Mouse (Mus musculus) cerebellum, adult 2 months (tissue): ENCODE measurements at regions not wholly inside any gene's neighbourhood (a gene's known extent, or its start where the extent isn't known, plus 50 kb on each side); places are given as distances from the start of the nearest gene placed in this dataset.

ENCODE experiments used
- DNase-seq, 2 experiments: peaks; one replicate each; pipeline ENCODE4 v3.0.0; 2021
- H3K27ac ChIP-seq: fragments of 200-500 bp; 2 replicates; pipeline ENCODE4 v1.5.1; 2012; ENCODE audit warnings: low read length, control low read depth, inconsistent platforms; ENCODE audit not compliant: insufficient read depth
- H3K27me3 ChIP-seq: fragments of 200-500 bp; 2 replicates; pipeline ENCODE4 v1.6.1; 2012; ENCODE audit warnings: inconsistent platforms, mild to moderate bottlenecking, low read length, moderate library complexity; ENCODE audit not compliant: control insufficient read depth, insufficient read depth
- H3K4me1 ChIP-seq: fragments of 200-500 bp; 2 replicates; pipeline ENCODE4 v1.6.1; 2011; ENCODE audit warnings: low read length; ENCODE audit not compliant: control insufficient read depth, insufficient read depth
- H3K4me3 ChIP-seq: fragments of 200-500 bp; replicated peaks from 2 replicates; pipeline ENCODE3; 2011; ENCODE audit warnings: mild to moderate bottlenecking, low read depth, low read length, control low read depth; ENCODE audit not compliant: insufficient read depth
- CTCF ChIP-seq: fragments of 200-500 bp; IDR thresholded peaks from 2 replicates; pipeline ENCODE4 v1.5.1; 2011; ENCODE audit warnings: low read depth, mild to moderate bottlenecking, control low read depth, low read length, moderate library complexity, borderline replicate concordance; ENCODE audit not compliant: insufficient read depth
- POLR2A ChIP-seq: fragments of 200-500 bp; IDR thresholded peaks from 2 replicates; pipeline ENCODE4 v1.6.1; 2011; ENCODE audit warnings: low read length, control low read depth, borderline replicate concordance; ENCODE audit not compliant: insufficient read depth
- WGBS: fragments of 180-500 bp; shearing (Covaris S2); methylation state at CpG from one replicate; pipeline ENCODE4 v1.1.7; 2018; 5-methylcytosine and 5-hydroxymethylcytosine counted together

DNA sequence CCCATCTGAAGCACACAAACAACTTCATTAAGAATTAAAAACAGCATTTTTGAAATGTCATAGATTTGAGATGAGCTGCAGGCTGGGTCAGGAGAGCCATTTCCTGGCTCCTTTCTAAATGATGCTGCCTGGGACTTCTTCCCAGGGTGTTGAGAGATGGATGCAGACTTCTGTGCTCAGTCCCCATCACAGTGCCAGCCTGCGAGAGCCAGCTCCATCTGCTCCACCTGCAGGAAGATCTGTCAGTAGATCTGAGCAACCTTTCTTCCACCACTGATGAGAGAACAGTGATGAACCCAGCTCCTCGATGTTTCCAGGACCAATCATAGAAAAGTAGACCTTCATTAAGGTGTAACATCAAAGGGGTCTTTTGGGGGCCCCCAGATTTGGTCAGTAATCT, 273.8 kb upstream of the Trpc7 start:
- TF ChIP-seq CTCF (peak; percentile 33; the same call in 1 of the 2 replicates), POLR2A (no peak)
- Histone ChIP-seq H3K4me3 (no peak overlapping the region), H3K4me1 (peaks cover 3% of the 10 kb centered on the region; the same call in 1 of the 2 replicates), H3K27ac (no peak overlapping the region), H3K27me3 (no peaks in the 10 kb centered on the region; the same call in 1 of the 2 replicates)
- peak; percentile 60 to 73 for DNase-seq
- WGBS, result 8% methylated on average over 2 of the region's 2 CpGs

DNA sequence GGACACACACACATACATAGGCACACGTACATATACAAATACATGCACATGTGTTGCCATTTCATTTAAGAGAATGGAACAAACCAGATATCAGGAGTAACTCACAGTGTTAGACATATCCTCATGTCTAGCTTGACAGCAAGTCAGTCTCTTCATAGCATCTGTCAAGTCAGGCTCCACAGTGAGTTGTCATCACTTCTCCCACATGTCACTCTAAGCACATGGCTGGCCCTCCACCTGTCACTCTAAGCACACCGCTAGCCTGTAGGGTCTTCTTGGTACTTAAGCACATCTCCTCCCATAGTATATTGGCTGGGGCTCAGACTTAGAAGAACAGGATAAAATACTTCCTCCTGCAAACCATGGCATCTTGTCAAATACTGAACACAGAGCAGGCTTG, 269.6 kb upstream of the Trpc7 start:
- no peak for TF ChIP-seq CTCF
- TF ChIP-seq POLR2A, result no peak
- Histone ChIP-seq H3K27me3 (no peaks in the 10 kb centered on the region), H3K4me1 (peaks cover 3% of the 10 kb centered on the region; the same call in 1 of the 2 replicates), H3K27ac (no peak overlapping the region), H3K4me3 (no peak overlapping the region)
- DNase-seq, result no peak
- 91% methylated on average over 2 of the region's 2 CpGs for WGBS

- 64% methylated on average over 5 of the region's 5 CpGs for WGBS
- no peak overlapping the region for H3K27ac ChIP-seq
These were observed 257.0 kb upstream of the Trpc7 start for GRCm38 (mm10) chr13:57152787-57153186.

DNA sequence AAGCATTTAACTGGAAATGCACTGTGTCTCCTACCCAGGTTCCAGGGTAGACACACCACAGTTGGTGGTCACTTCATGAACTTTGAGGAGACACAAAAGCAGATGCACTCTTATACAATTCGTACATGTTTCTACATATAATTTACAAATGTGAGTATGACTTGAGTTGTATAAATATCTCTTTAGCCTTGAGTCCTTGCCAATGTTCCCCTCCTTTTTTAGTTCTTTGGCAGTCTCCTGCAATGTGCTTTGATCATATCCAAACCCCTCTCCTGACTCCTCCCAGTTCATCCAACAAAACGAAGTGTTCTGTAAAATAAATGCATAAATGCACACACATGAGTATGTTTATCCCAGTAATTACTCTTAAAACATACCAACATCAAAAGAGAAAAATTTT, 251.8 kb upstream of the Trpc7 start:
- DNase-seq, result no peak
- H3K4me3 ChIP-seq, result no peak overlapping the region
- H3K27me3 ChIP-seq, result no peaks in the 10 kb centered on the region
- 0 out of 2 replicates have a peak, but pooled peaks cover under 1% of the 10 kb centered on the region for H3K4me1 ChIP-seq
- no peak overlapping the region for H3K27ac ChIP-seq
- 72% methylated on average over 2 of the region's 2 CpGs for WGBS
- TF ChIP-seq POLR2A (no peak), CTCF (no peak)

More at GRCm38 (mm10) chr13:57152787-57153186, 257.0 kb upstream of the Trpc7 start:
- Histone ChIP-seq H3K4me1 (no peaks in the 10 kb centered on the region), H3K27me3 (no peaks in the 10 kb centered on the region), H3K4me3 (no peak overlapping the region)
- TF ChIP-seq CTCF, result no peak
- no peak for TF ChIP-seq POLR2A
- no peak for DNase-seq

DNA sequence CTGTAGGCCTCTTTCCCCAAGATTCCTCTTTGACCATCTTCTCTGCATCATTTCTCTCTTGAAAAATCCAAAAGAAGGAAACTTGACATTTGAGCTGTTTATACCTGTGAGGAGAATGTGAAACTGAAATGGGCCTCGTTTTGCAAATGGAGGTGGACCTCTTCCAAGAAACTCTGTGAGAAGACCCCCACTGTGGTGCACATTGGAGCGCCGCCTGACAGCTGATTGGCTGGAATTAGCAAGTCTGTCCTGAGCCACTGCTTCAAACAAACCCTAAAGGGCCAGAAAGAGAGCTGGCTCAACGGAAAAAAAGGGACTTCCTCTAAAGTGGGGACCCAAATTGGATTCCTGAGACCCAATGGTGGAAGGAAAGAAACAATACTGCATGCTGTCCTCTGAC, 250.9 kb upstream of the Trpc7 start:
- TF ChIP-seq CTCF, result no peak
- TF ChIP-seq POLR2A, result no peak
- DNase-seq, result no peak
- Histone ChIP-seq H3K4me3 (no peak overlapping the region), H3K27me3 (no peaks in the 10 kb centered on the region), H3K4me1 (0 out of 2 replicates have a peak, but pooled peaks cover 4% of the 10 kb centered on the region), H3K27ac (no peak overlapping the region)
- 42% methylated on average over 4 of the region's 4 CpGs for WGBS

GRCm38 (mm10) chr13:57145782-57146181, 250.0 kb upstream of the Trpc7 start:
- no peak for TF ChIP-seq POLR2A
- TF ChIP-seq CTCF, result no peak
- DNase-seq, result no peak
- whole genome bisulfite sequencing, result 69% methylated on average over 2 of the region's 2 CpGs
- Histone ChIP-seq H3K4me3 (no peak overlapping the region), H3K27ac (no peak overlapping the region), H3K4me1 (0 out of 2 replicates have a peak, but pooled peaks cover 4% of the 10 kb centered on the region), H3K27me3 (no peaks in the 10 kb centered on the region)

GRCm38 (mm10) chr13:57142851-57143250, 247.1 kb upstream of the Trpc7 start:
- H3K4me1 ChIP-seq, result 0 out of 2 replicates have a peak, but pooled peaks cover 4% of the 10 kb centered on the region
- H3K27me3 ChIP-seq, result no peaks in the 10 kb centered on the region; the same call in 1 of the 2 replicates
- no peak overlapping the region for H3K27ac ChIP-seq
- 22% methylated on average over 5 of the region's 5 CpGs for WGBS
- TF ChIP-seq POLR2A, result no peak
- no peak for TF ChIP-seq CTCF
- DNase-seq, result peak; percentile 28 to 40
- H3K4me3 ChIP-seq, result no peak overlapping the region

DNA sequence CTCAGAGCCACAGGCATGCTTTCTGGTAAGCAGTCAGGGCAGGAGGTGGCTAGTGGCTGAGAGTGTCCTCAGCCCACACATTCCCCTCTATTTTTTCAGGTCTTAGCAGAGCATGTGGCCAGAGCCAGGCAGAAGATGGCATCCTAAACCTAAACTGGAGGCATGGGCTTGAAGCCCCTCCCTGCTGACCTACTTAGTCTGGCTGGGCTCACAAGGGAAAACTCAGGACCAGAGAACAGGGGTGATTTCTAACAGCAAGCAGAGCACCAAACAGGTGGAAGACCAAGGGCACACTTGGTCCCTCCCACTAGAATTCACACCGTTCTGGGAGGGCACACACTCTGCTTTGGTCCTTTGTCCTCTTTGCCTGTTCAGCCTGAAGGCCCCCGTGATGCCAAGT, 246.6 kb upstream of the Trpc7 start:
- H3K4me1 ChIP-seq, result 0 out of 2 replicates have a peak, but pooled peaks cover 4% of the 10 kb centered on the region
- no peak for DNase-seq
- 16% methylated on average over 2 of the region's 2 CpGs for WGBS
- no peaks in the 10 kb centered on the region; the same call in 1 of the 2 replicates for H3K27me3 ChIP-seq
- H3K4me3 ChIP-seq, result no peak overlapping the region
- TF ChIP-seq CTCF (no peak), POLR2A (no peak)
- no peak overlapping the region for H3K27ac ChIP-seq

GRCm38 (mm10) chr13:57115936-57116335, 220.1 kb upstream of the Trpc7 start:
- TF ChIP-seq POLR2A (no peak), CTCF (no peak)
- Histone ChIP-seq H3K27ac (no peak overlapping the region), H3K4me1 (no peaks in the 10 kb centered on the region), H3K27me3 (no peaks in the 10 kb centered on the region), H3K4me3 (no peak overlapping the region)
- WGBS, result 77% methylated on average over 9 of the region's 9 CpGs
- DNase-seq, result no peak
